Mouse (Mus musculus) lung, adult 2 months (tissue): ENCODE measurements around the gene Fam81a. TPM values are rescaled to one million over a fixed set of nuclear protein-coding genes. Genes with fewer than 3 reads are reported as not detected.

ENCODE experiments used
- DNase-seq: peaks from one replicate; pipeline ENCODE4 v3.0.0; 2022
- H3K4me1 ChIP-seq: fragments of 200-500 bp; 2 replicates; pipeline ENCODE4 v1.6.1; 2011; ENCODE audit warnings: low read length; ENCODE audit not compliant: control insufficient read depth, insufficient read depth
- H3K4me3 ChIP-seq: fragments of 200-500 bp; replicated peaks from 2 replicates; pipeline ENCODE3; 2011; ENCODE audit warnings: low read depth, mild to moderate bottlenecking, control low read depth, low read length; ENCODE audit errors: extremely low read depth
- CTCF ChIP-seq: fragments of 200-500 bp; IDR thresholded peaks from 2 replicates; pipeline ENCODE4 v1.5.1; 2011; ENCODE audit warnings: mild to moderate bottlenecking, low read length, control low read depth; ENCODE audit not compliant: insufficient read depth
- POLR2A ChIP-seq: fragments of 200-500 bp; IDR thresholded peaks from 2 replicates; pipeline ENCODE4 v1.6.1; 2011; ENCODE audit warnings: low read depth, mild to moderate bottlenecking, control low read depth, low read length, borderline replicate concordance; ENCODE audit errors: extremely low read depth
- WGBS: fragments of 180-500 bp; shearing (Covaris S2); methylation state at CpG from one replicate; pipeline ENCODE4 v1.1.7; 2018; 5-methylcytosine and 5-hydroxymethylcytosine counted together
- polyA plus RNA-seq: library from polyadenylated mRNA; depleted of rRNA; stranded (reverse); fragments of >200 nt; gene quantifications from 2 replicates; pipeline ENCODE4 v1.2.3, GENCODE M21; 2012; rRNA removed

Gene Fam81a
- polyA plus RNA-seq, 1 experiment = 2.2 TPM

DNA sequence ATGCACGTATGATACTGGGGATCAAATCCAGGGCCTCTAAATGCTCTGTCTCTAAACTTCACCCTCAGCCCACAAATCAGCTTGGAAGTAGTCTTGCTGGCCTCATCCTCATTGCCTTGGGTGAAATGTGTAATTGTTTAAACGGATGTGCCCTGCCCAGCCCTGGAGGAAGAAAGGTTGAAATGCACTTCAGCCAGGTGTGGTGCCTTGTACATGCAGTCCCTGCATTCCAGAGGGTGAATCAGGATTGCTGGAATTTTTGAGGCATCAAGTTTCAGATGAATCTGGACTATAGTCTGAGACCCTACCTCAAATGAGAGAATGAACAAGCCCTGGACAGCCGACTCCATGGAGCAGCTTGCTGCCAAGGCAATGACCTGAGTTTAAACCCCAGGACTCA, 94.5 kb downstream of the Fam81a start:
- Histone ChIP-seq H3K4me3 (no peak overlapping the region), H3K4me1 (no peaks in the 10 kb centered on the region)
- 58% methylated on average over 3 of the region's 3 CpGs for WGBS
- no peak for TF ChIP-seq CTCF
- TF ChIP-seq POLR2A = no peak
- DNase-seq = no peak

DNA sequence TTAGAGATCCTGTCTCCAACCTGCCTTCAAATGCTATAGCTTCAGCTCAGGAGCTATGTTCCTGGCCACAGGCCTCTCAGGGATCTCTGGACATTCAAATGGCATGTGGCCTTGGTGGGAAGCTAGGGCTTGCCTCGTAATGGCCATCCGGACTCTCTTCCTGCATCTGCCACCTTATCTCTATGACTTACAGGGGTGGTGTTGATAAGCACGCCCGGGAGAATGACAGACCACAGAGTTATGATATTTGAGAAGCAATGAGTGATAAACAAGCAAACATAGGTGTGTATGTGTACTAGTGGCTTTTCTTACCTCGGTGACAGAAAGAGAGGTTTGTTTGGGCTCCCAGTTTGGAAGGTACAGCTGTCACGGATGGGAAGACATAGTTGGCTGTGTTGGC, 96.1 kb downstream of the Fam81a start:
- TF ChIP-seq POLR2A = no peak
- TF ChIP-seq CTCF = no peak
- no peak for DNase-seq
- no peak overlapping the region for H3K4me3 ChIP-seq
- 69% methylated on average over 6 of the region's 6 CpGs for WGBS
- no peaks in the 10 kb centered on the region for H3K4me1 ChIP-seq

DNA sequence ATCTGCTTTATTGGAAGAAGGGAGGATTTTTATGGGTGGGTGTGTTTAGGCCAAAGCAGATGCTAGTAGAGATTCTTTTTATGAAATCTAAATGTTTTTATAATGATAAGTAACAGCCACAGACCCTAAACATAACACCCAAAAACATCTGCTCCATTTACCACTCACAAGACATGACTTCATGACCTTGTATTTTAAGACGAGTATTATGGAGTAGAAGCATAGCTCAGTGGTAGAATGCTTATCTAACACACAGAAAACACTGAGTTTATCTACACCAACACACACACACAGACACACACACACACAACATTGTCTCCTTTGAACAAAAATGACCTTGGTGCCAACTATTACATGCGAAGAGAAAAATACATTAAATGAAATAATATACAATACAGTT, 97.5 kb downstream of the Fam81a start:
- H3K4me1 ChIP-seq = no peaks in the 10 kb centered on the region
- 65% methylated on average over 2 of the region's 2 CpGs for WGBS
- H3K4me3 ChIP-seq = no peak overlapping the region
- TF ChIP-seq CTCF (no peak), POLR2A (no peak)
- no peak for DNase-seq

DNA sequence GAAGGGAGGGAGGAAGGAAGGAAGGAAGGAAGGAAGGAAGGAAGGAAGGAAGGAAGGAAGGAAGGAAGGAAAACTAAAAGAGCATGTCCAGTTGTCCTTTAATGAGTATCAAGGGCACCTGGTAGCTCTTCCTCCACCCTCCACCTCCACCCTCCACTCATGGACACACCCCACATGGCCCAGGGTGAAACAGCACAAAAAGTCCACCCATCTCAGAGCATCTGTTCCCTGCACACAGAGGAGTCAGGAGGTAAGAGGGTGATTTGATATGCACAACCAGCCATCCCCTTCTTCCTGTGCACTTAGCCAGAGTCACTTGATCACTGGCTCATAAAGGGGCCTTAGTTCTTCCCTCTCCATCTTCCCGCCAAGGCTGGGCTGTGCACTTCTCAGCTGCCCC, 99.4 kb downstream of the Fam81a start:
- 66% methylated on average over 1 of the region's 1 CpGs for WGBS
- H3K4me1 ChIP-seq = no peaks in the 10 kb centered on the region
- no peak for DNase-seq
- H3K4me3 ChIP-seq = no peak overlapping the region
- TF ChIP-seq POLR2A = no peak
- TF ChIP-seq CTCF = no peak

DNA sequence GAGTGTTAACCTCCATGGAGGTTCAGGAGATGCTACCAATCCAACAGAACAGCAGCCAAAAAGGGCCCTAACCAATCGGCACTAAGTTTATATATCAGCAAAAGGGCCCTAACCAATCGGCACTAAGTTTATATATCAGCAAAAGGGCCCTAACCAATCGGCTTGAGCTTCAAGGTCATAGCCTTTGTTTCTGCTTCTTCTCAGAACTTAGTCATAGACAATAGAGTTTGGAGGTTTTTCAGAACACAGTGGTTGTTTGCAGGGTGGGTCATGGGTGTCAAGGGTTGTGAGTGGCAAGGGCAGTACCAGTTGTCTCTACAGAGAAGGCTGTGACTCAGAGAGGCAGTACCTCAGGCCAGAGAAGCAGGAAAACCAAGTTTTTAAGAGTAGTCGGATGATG, 100.2 kb downstream of the Fam81a start:
- 86% methylated on average over 4 of the region's 4 CpGs for WGBS

DNA sequence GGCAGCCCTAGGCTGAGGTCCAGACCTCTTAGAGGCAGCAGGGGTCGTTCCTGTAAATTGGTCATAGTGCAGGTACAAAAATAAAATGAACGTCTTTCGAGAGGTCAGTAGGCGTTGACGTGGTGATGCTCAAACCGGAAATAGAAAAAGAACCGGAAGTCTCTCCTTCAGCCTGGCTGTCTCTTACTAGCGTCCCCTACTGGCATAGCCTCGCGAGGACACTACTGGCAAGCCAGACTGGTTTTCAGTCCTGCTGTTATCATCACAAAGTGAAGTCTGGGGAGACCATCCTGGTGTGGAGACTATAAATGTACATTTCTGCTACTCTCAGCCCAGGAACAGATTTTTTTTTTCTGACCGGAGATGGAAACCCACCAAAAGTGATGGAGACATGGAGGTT, 101.8 kb downstream of the Fam81a start:
- DNase-seq = no peak
- TF ChIP-seq POLR2A (no peak), CTCF (no peak)
- no peaks in the 10 kb centered on the region for H3K4me1 ChIP-seq
- no peak overlapping the region for H3K4me3 ChIP-seq
- WGBS = 79% methylated on average over 11 of the region's 11 CpGs

More for the DNA sequence above, 100.2 kb downstream of the Fam81a start:
- Histone ChIP-seq H3K4me3 (no peak overlapping the region), H3K4me1 (no peaks in the 10 kb centered on the region)
- no peak for DNase-seq
- TF ChIP-seq CTCF (no peak), POLR2A (no peak)

DNA sequence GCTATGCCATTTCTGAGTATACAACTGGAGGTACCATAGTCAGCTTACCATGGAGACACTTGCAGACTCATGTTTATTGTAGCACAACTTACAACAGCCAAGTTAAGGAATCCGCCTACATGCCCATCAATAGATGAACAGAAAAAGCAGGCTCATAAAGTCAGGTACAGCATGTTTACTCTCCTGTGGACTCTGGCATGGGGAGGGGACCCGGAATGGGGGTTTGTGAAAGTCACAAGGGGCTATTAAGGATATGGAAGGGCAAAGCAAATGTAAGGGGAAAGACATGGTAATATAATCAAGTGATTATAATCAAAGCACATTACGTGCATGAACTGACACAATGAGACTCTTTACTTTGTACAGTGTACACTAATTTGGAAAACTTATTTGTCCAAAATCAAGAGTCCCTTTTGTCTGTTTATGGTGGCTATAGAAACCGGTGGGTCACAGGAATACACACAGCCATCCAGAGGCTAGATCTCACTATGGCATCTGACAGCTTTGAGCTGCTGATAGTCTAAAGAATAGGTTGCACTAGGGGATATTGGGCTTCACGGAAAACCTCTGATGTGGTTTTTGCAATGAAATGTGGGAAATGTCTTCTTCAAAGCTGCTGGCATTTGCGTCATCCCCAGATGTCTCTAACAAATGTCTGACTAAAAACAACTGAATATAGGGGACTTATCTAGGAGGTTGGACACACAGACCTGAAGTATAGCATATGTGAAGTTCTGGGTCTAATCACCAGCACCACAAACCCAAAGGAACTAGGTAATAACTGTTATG, 102.6 kb downstream of the Fam81a start:
- H3K4me1 ChIP-seq = no peaks in the 10 kb centered on the region
- TF ChIP-seq POLR2A = no peak
- TF ChIP-seq CTCF = no peak
- DNase-seq = no peak
- no peak overlapping the region for H3K4me3 ChIP-seq
- 86% methylated on average over 6 of the region's 6 CpGs for WGBS

Other genes starting within 250 kb of the Fam81a start
- 34.8 and 50.1 TPM in 2 replicates for gene Bnip2, start 153.1 kb downstream of the Fam81a start, polyA plus RNA-seq
- gene Gtf2a2, start 130.0 kb downstream of the Fam81a start, polyA plus RNA-seq = 13.0 and 16.4 TPM in 2 replicates
- 0.14 TPM in 1 of 2 replicates, not detected in the other for gene Gcnt3, start 104.5 kb downstream of the Fam81a start, polyA plus RNA-seq
- gene Myo1e, start 64.8 kb upstream of the Fam81a start, polyA plus RNA-seq = 13.7 and 21.2 TPM in 2 replicates